Mouse (Mus musculus) layer of hippocampus, adult 6 months (tissue): ENCODE data around the gene Il31ra. TPM values are rescaled to one million over a fixed set of nuclear protein-coding genes. Genes with fewer than 3 reads are reported as not detected.

Source experiments
- long read RNA-seq, 2 experiments: library from polyadenylated mRNA; unstranded; transcript quantifications; one replicate each; pipeline ENCODE4 v2.0.0; 2019 to 2020
- polyA plus RNA-seq: library from polyadenylated mRNA; unstranded; fragments of <200 nt; fragmentation: Nextera tagmentation; gene quantifications from 2 replicates; pipeline ENCODE4 v1.2.3, GENCODE M21; 2021

Gene Il31ra
- polyA plus RNA-seq = not detected in 2 replicates
- long read RNA-seq, experiment 1 = 0 reads
- long read RNA-seq, experiment 2 = 0 reads

GRCm38 (mm10) chr13:112594260-112594659 lies at the start of gene Il31ra:
TSS of gene Il31ra (minus strand) at chr13:112594360.

Other genes with a start within 250 kb of the Il31ra start
- 6.7 and 12.5 TPM in 2 replicates for gene Il6st, start 130.3 kb downstream of the Il31ra start, polyA plus RNA-seq
- 0.23 and 0.30 TPM in 2 replicates for gene Ddx4, start 58.1 kb upstream of the Il31ra start, polyA plus RNA-seq
- gene Slc38a9, start 66.4 kb upstream of the Il31ra start, polyA plus RNA-seq = 4.6 and 4.8 TPM in 2 replicates
- gene Plpp1, start 206.4 kb upstream of the Il31ra start, polyA plus RNA-seq = 58.1 and 59.7 TPM in 2 replicates